Mouse (Mus musculus) neural tube, embryonic 11.5 days (tissue): ENCODE measurements at regions not wholly inside any gene's neighbourhood (a gene's known extent, or its start where the extent isn't known, plus 50 kb on each side); places are given as distances from the start of the nearest gene placed in this dataset.
A peak's percentile ranks its signal among the peaks of the same experiment; 100 is the strongest.
"Not testable (repeated sequence)": the region's sequence is repeated elsewhere in the genome, so short reads cannot be mapped to it uniquely, and the experiment has no call there.

ENCODE experiments used
- ATAC-seq: fragments of 200-750 bp; cut with Nextera tagmentation; 2 replicates; pipeline ENCODE4 v1.8.0; 2017; ENCODE audit warnings: moderate number of reproducible peaks, mild to moderate bottlenecking, moderate TSS enrichment, moderate library complexity; ENCODE audit not compliant: insufficient read depth, low FRiP score, low TSS enrichment
- DNase-seq: peaks from one replicate; pipeline ENCODE4 v3.0.0-alpha.2; 2015; ENCODE audit warnings: low spot score
- H3K27ac ChIP-seq: fragments of 300-500 bp; sonication (generic); 2 replicates; pipeline ENCODE4 v1.5.1; 2014; ENCODE audit warnings: low read depth, mild to moderate bottlenecking, low read length
- H3K27me3 ChIP-seq: fragments of 300-500 bp; sonication (generic); 2 replicates; pipeline ENCODE4 v1.6.1; 2014; ENCODE audit warnings: mild to moderate bottlenecking, low read length, mixed read lengths; ENCODE audit not compliant: control insufficient read depth, insufficient read depth
- H3K36me3 ChIP-seq: fragments of 300-500 bp; sonication (generic); 2 replicates; pipeline ENCODE4 v1.6.1; 2014; ENCODE audit warnings: mild to moderate bottlenecking, low read length, moderate library complexity, mixed read lengths; ENCODE audit not compliant: control insufficient read depth, insufficient read depth
- H3K4me1 ChIP-seq: fragments of 300-500 bp; sonication (generic); 2 replicates; pipeline ENCODE4 v1.6.1; 2014; ENCODE audit warnings: low read length, mixed read lengths; ENCODE audit not compliant: control insufficient read depth, insufficient read depth
- H3K4me2 ChIP-seq: fragments of 300-500 bp; sonication (generic); 2 replicates; pipeline ENCODE4 v1.6.1; 2014; ENCODE audit warnings: low read depth, mild to moderate bottlenecking, moderate library complexity
- H3K4me3 ChIP-seq: fragments of 300-500 bp; sonication (generic); 2 replicates; pipeline ENCODE4 v1.5.1; 2014; ENCODE audit warnings: low read depth, low read length
- H3K9ac ChIP-seq: fragments of 300-500 bp; sonication (generic); 2 replicates; pipeline ENCODE4 v1.6.1; 2014; ENCODE audit warnings: mild to moderate bottlenecking, low read length
- H3K9me3 ChIP-seq: fragments of 300-500 bp; sonication (generic); 2 replicates; pipeline ENCODE4 v1.6.1; 2016; ENCODE audit warnings: low read length; ENCODE audit not compliant: control insufficient read depth
- WGBS: fragments of 180-500 bp; shearing (Covaris S2); extraction: QIAGEN DNeasy Blood & Tissue Kit; methylation state at CpG from one replicate; pipeline ENCODE4 v1.1.7; 2014; 5-methylcytosine and 5-hydroxymethylcytosine counted together

- Histone ChIP-seq H3K9ac (no peak overlapping the region), H3K36me3 (no peaks in the 10 kb centered on the region), H3K27ac (no peak overlapping the region), H3K4me1 (no peaks in the 10 kb centered on the region), H3K27me3 (no peaks in the 10 kb centered on the region), H3K4me2 (no peak overlapping the region), H3K9me3 (no peaks in the 10 kb centered on the region), H3K4me3 (no peak overlapping the region)
- WGBS, result 91% methylated on average over 1 of the region's 1 CpGs
- no peak for ATAC-seq
- no peak for DNase-seq
Measured at GRCm38 (mm10) chr16:9084581-9084980, 254.7 kb downstream of the 1810013L24Rik start.

GRCm38 (mm10) chr16:9085133-9085532 is 255.2 kb downstream of the 1810013L24Rik start:
- H3K36me3 ChIP-seq, result no peaks in the 10 kb centered on the region
- ATAC-seq, result no peak

GRCm38 (mm10) chr16:9085977-9086376 is 256.1 kb downstream of the 1810013L24Rik start:
- Histone ChIP-seq H3K27ac (no peak overlapping the region), H3K9me3 (no peaks in the 10 kb centered on the region), H3K9ac (no peak overlapping the region), H3K4me2 (no peak overlapping the region), H3K36me3 (no peaks in the 10 kb centered on the region), H3K4me1 (no peaks in the 10 kb centered on the region), H3K27me3 (no peaks in the 10 kb centered on the region), H3K4me3 (no peak overlapping the region)
- ATAC-seq (no peak), DNase-seq (no peak)
- 84% methylated on average over 5 of the region's 5 CpGs for WGBS

More at GRCm38 (mm10) chr16:9085133-9085532, 255.2 kb downstream of the 1810013L24Rik start:
- H3K27ac ChIP-seq, result no peak overlapping the region
- no peak overlapping the region for H3K4me2 ChIP-seq
- H3K4me3 ChIP-seq, result no peak overlapping the region
- no peak overlapping the region for H3K9ac ChIP-seq
- WGBS, result 67% methylated on average over 1 of the region's 1 CpGs
- H3K4me1 ChIP-seq, result no peaks in the 10 kb centered on the region
- H3K27me3 ChIP-seq, result no peaks in the 10 kb centered on the region
- H3K9me3 ChIP-seq, result no peaks in the 10 kb centered on the region
- DNase-seq, result no peak

- no peak overlapping the region for H3K27ac ChIP-seq
- no peak for DNase-seq
Measured at GRCm38 (mm10) chr16:9091790-9092189, 261.9 kb downstream of the 1810013L24Rik start.

GRCm38 (mm10) chr16:9092191-9092848 is 262.4 kb downstream of the 1810013L24Rik start:
- no peak overlapping the region for H3K4me2 ChIP-seq

More at GRCm38 (mm10) chr16:9091790-9092189, 261.9 kb downstream of the 1810013L24Rik start:
- H3K4me1 ChIP-seq, result peaks cover 3% of the 10 kb centered on the region; the same call in 1 of the 2 replicates
- ATAC-seq, result no peak
- H3K9ac ChIP-seq, result no peak overlapping the region
- no peaks in the 10 kb centered on the region for H3K36me3 ChIP-seq
- no peaks in the 10 kb centered on the region for H3K27me3 ChIP-seq
- 76% methylated on average over 6 of the region's 6 CpGs for WGBS
- no peaks in the 10 kb centered on the region for H3K9me3 ChIP-seq
- H3K4me2 ChIP-seq, result no peak overlapping the region
- H3K4me3 ChIP-seq, result no peak overlapping the region

GRCm38 (mm10) chr16:9093593-9093992 is 263.7 kb downstream of the 1810013L24Rik start:
- Histone ChIP-seq H3K27me3 (no peaks in the 10 kb centered on the region), H3K4me3 (no peak overlapping the region), H3K9me3 (no peaks in the 10 kb centered on the region), H3K36me3 (no peaks in the 10 kb centered on the region), H3K4me2 (no peak overlapping the region), H3K4me1 (peaks cover 3% of the 10 kb centered on the region; the same call in 1 of the 2 replicates), H3K27ac (no peak overlapping the region), H3K9ac (no peak overlapping the region)
- ATAC-seq (no peak), DNase-seq (no peak)
- WGBS, result 31% methylated on average over 2 of the region's 2 CpGs

More at GRCm38 (mm10) chr16:9092191-9092848, 262.4 kb downstream of the 1810013L24Rik start:
- H3K4me3 ChIP-seq, result no peak overlapping the region
- no peak overlapping the region for H3K9ac ChIP-seq
- H3K9me3 ChIP-seq, result no peaks in the 10 kb centered on the region
- H3K4me1 ChIP-seq, result peaks cover 3% of the 10 kb centered on the region; the same call in 1 of the 2 replicates
- no peak overlapping the region for H3K27ac ChIP-seq
- H3K27me3 ChIP-seq, result no peaks in the 10 kb centered on the region
- WGBS, result 14% methylated on average over 11 of the region's 11 CpGs
- peak; percentile 13 for DNase-seq
- ATAC-seq, result no peak
- no peaks in the 10 kb centered on the region for H3K36me3 ChIP-seq

GRCm38 (mm10) chr16:9094201-9094600 is 264.3 kb downstream of the 1810013L24Rik start:
- H3K4me1 ChIP-seq, result peaks cover 3% of the 10 kb centered on the region; the same call in 1 of the 2 replicates
- H3K9ac ChIP-seq, result no peak overlapping the region
- H3K27me3 ChIP-seq, result no peaks in the 10 kb centered on the region
- no peak overlapping the region for H3K4me2 ChIP-seq
- 71% methylated on average over 5 of the region's 5 CpGs for WGBS
- H3K4me3 ChIP-seq, result no peak overlapping the region
- H3K36me3 ChIP-seq, result no peaks in the 10 kb centered on the region
- H3K27ac ChIP-seq, result no peak overlapping the region
- no peaks in the 10 kb centered on the region for H3K9me3 ChIP-seq
- ATAC-seq (no peak), DNase-seq (no peak)

GRCm38 (mm10) chr16:9106211-9106610 is 276.3 kb downstream of the 1810013L24Rik start:
- H3K4me2 ChIP-seq, result no peak overlapping the region
- H3K9ac ChIP-seq, result no peak overlapping the region
- H3K27ac ChIP-seq, result no peak overlapping the region
- no peaks in the 10 kb centered on the region; the same call in 1 of the 2 replicates for H3K9me3 ChIP-seq
- H3K27me3 ChIP-seq, result no peaks in the 10 kb centered on the region
- no peak for ATAC-seq
- no peaks in the 10 kb centered on the region for H3K4me1 ChIP-seq
- DNase-seq, result no peak
- no peaks in the 10 kb centered on the region for H3K36me3 ChIP-seq
- H3K4me3 ChIP-seq, result no peak overlapping the region
- WGBS, result 94% methylated on average over 11 of the region's 11 CpGs

GRCm38 (mm10) chr16:9106676-9107075 is 276.8 kb downstream of the 1810013L24Rik start:
- not testable (repeated sequence) for H3K27ac ChIP-seq, H3K27me3 ChIP-seq, H3K4me1 ChIP-seq, DNase-seq, H3K4me3 ChIP-seq, H3K4me2 ChIP-seq, ATAC-seq, H3K9ac ChIP-seq, H3K9me3 ChIP-seq, H3K36me3 ChIP-seq
- WGBS, result 94% methylated on average over 7 of the region's 8 CpGs
